Mouse (Mus musculus) gastrocnemius, adult 2 months (tissue): ENCODE data around the gene Atg7. TPM values are rescaled to one million over a fixed set of nuclear protein-coding genes. Genes with fewer than 3 reads are reported as not detected.
A peak's percentile ranks its signal among the peaks of the same experiment; 100 is the strongest.

Experiments used
- DNase-seq: peaks from one replicate; pipeline ENCODE4 v3.0.0; 2022
- H3K27ac ChIP-seq: fragments of 200-600 bp; 2 replicates; pipeline ENCODE4 v1.8.1; 2022; ENCODE audit warnings: mild to moderate bottlenecking
- H3K4me3 ChIP-seq: fragments of 200-600 bp; 2 replicates; pipeline ENCODE4 v1.8.1; 2022; ENCODE audit warnings: mild to moderate bottlenecking, moderate library complexity
- CTCF ChIP-seq: fragments of 200-600 bp; IDR thresholded peaks from 2 replicates; pipeline ENCODE4 v1.8.1; 2022; ENCODE audit warnings: antibody characterized with exemption, mild to moderate bottlenecking, moderate library complexity
- intact Hi-C: fragments of 180-260 bp; cut with DNase I; formaldehyde crosslinking; loops from one replicate; pipeline ENCODE4 v1.15.1; 2025
- total RNA-seq, 2 experiments: library from RNA; stranded (reverse); gene quantifications; 2 replicates each; pipeline ENCODE4 v1.2.3; 2021

The Atg7 gene
- total RNA-seq, 2 experiments from 2014 or later = 9.6 to 11.5 TPM

DNA sequence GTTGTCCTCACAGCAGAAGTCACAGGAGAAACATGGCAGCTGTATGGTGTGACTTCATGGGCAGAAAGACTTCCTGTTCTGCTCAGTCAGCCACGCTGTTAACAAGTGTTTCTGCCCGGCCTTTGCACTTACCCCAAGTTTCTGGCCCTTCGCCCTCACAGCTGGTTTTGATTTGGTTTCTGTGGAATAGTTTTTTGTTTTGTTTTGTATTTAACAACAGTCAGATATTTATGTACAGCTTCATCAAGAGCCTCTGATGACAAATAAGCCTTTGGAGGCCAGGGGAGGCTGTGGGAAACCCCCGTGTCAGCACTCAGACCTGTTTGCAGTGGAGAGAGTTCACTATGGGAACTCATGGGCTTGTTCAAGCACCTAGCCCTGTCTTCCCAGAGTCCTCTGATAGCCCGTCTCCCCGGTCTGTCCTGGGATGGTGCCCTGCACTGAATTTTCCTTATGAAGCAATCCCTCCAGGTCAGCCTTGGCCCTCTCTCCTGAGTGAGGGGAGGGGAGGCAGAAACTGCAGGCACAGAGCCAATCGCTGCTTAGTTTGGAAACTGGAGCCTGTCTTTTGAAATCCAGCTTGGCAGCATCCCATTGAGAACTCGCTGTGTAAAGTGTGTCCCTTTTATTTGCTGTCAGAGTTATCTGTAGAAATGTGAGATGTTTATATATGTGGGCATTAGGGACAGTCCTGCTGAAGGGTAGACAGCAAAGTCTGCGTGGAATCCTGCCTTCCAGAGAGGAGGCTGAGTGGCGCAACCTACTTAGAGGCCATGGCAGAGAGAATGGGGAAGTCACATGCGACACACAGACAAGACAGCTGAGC, 138.7 kb downstream of the Atg7 start:
- H3K27ac ChIP-seq = peak overlapping the region; percentile 85
- no peak for TF ChIP-seq CTCF
- intact Hi-C loops = no loop called here
- peak overlapping the region; percentile 20; the same call in 1 of the 2 replicates for H3K4me3 ChIP-seq
- DNase-seq = peak; percentile 93

DNA sequence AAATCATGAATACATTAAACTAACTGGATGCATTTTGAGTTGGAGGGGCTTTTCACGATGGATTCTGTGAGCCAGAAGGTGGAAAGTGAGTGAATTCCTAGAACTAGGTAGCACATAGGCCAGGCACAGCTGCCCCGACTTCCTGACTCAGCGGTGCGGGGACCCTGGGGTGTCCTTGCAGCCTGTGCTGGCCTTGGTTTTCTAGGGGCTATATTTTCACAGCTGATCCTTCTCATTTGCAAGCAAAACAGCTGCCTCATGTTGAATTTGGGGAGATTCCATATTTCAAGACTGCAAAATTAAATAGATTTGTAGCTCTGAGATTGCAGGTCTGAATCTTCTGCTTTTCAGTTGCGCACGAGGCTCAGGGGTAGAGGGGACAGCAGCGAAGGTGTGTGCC, 139.6 kb downstream of the Atg7 start:
- no peak overlapping the region for H3K4me3 ChIP-seq
- peak overlapping the region; percentile 85 for H3K27ac ChIP-seq
- no peak for TF ChIP-seq CTCF
- no peak for DNase-seq
- intact Hi-C loops = no loop called here

DNA sequence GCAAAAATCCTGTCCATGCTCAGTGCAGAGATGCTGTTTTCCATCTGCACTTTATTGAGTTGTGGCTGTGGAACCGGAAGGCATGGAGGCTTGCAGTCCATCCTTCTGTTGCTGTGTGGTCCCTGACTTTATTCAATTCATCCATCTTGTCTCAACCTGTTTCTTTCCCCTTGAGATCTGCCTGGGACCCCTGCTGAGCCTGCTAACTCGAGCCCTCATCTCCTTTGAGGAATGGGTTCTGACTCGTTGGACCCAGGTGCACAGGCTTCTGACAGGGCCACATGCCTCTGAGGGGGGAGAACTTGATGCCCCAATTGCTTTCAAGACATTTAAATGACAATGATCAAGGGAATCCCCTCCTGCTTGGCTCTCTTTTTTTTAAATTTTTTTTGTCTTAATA, 143.6 kb downstream of the Atg7 start:
- TF ChIP-seq CTCF = no peak
- intact Hi-C loops = no loop called here
- no peak for DNase-seq
- Histone ChIP-seq H3K27ac (no peak overlapping the region), H3K4me3 (no peak overlapping the region)

DNA sequence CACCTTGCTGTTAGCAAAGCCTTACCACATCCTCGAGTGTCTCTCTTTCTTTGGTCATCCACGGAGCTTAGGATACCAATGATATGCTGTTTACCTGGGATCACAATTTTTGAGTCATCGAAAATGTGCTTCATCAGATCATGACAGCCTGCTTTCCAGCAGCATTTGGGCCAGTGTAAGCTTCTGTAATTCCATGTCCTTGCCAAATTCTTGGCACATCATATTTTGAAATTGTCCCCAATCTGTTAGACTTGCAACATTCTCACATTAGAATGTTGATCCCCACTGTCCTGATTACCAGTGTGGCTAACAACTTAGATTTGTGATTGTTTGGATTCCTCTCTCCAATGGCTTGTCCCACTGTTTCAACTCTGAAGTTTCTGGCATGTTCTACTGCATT, 144.7 kb downstream of the Atg7 start:
- intact Hi-C loops = no loop called here
- Histone ChIP-seq H3K27ac (0 out of 2 replicates have a peak overlapping the region, but pooled peaks have one; percentile 3), H3K4me3 (no peak overlapping the region)
- DNase-seq = no peak
- TF ChIP-seq CTCF = no peak

DNA sequence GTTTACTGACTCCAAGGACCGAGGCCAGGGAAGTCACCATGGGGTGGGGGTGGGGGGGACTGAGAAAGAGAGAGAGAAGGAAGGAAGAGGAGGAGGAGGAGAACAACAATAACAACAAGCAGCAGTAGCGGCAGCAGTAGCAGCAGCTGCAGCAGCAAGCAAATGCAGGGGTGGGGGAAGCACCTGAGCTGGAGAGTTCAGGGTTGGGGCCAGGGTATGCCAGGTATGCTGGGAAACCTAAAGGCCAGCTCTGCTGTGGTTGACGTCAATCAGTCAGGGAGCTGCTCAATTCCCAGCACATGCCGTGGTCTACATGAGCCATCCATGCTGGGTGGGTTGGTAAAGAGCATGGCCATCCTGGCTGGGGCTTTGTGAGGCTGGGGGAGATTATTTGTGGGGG, 145.8 kb downstream of the Atg7 start:
- intact Hi-C loops = no loop called here
- no peak for DNase-seq
- no peak overlapping the region for H3K4me3 ChIP-seq
- H3K27ac ChIP-seq = no peak overlapping the region
- TF ChIP-seq CTCF = no peak

DNA sequence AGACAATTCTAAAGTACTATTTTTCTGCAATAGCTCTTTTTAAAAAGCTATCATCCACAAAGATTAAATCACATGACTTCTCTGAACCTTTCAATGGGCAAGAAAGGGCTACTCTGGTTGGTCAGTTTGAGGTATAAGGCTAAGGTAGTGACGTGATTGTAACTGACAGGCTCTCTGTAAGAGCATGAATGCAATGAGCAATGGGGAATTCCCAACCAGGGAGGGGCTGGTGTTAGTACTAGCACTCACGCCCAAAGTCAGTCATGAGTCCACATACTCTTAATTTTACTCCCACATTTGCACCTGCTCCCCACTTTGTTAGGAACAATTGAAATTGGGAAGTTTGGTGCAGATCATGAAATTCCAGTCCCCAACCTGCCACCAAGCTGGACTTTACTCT, 147.2 kb downstream of the Atg7 start:
- TF ChIP-seq CTCF = no peak
- intact Hi-C loops = no loop called here
- DNase-seq = no peak

DNA sequence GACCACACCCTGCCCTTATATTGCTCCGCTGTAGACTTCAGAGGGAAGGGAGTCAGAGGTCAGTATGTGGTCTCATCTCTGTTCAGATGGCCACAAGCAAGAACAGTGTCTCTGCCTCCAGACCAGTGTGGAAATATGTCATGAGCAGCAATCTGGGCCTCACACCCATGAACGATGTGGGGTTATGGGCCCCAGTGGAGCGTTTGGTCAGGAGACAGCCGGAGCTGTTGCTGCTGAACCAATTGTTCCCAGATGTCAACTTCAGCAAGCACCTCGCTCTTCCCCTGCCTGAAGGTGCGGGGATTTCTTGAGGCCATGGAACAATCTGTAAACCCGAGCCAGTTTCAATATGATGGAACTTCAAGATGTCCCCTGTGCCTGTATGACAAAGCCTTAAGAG, 148.0 kb downstream of the Atg7 start:
- no peak for DNase-seq
- H3K4me3 ChIP-seq = no peak overlapping the region
- intact Hi-C loops = no loop called here
- no peak for TF ChIP-seq CTCF
- peak overlapping the region; percentile 81 for H3K27ac ChIP-seq

More for the DNA sequence above, 147.2 kb downstream of the Atg7 start:
- Histone ChIP-seq H3K27ac (no peak overlapping the region), H3K4me3 (no peak overlapping the region)

DNA sequence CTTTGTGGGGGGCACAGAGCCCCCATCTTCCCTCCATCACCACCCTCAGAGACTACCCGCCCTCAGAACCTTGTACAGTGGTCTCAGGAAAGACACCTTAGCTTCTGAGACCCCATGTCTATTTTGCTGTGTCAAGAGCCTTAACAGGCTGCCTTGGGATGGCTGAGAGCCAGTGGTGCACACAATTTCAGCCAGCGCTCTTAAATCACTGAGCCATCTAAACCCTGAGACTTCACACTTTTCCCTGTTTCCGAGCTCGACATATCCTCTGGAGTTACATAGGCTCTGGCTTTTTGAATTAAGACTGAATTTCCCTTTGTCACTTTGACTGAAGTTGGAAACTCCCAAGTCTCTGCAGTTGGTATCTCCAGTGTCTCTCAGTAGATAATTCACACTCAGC, 148.9 kb downstream of the Atg7 start:
- TF ChIP-seq CTCF = no peak
- Histone ChIP-seq H3K4me3 (no peak overlapping the region), H3K27ac (peak overlapping the region; percentile 81)
- intact Hi-C loops = no loop called here
- no peak for DNase-seq

DNA sequence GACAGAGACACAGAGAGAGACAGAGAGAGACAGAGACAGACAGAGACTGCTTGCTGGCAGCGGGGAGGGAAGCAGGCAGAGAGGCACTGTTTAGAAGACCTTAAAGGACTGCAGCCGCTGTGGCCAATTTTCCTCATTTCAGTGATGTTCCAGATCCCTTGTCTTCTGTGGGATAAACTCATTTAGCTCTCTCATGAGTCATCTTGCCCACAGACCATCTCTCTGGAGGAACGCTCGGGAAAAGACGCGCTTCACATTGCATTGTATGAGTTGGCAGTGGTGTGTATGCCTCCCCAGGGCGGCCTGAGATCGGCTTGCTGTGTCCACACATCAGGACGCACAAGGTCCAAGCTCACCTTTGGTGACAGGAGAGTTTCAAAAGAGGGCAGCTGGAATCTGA, 151.8 kb downstream of the Atg7 start:
- Histone ChIP-seq H3K4me3 (no peak overlapping the region), H3K27ac (peak overlapping the region; percentile 40; the same call in 1 of the 2 replicates)
- no peak for TF ChIP-seq CTCF
- no peak for DNase-seq
- intact Hi-C loops = no loop called here

DNA sequence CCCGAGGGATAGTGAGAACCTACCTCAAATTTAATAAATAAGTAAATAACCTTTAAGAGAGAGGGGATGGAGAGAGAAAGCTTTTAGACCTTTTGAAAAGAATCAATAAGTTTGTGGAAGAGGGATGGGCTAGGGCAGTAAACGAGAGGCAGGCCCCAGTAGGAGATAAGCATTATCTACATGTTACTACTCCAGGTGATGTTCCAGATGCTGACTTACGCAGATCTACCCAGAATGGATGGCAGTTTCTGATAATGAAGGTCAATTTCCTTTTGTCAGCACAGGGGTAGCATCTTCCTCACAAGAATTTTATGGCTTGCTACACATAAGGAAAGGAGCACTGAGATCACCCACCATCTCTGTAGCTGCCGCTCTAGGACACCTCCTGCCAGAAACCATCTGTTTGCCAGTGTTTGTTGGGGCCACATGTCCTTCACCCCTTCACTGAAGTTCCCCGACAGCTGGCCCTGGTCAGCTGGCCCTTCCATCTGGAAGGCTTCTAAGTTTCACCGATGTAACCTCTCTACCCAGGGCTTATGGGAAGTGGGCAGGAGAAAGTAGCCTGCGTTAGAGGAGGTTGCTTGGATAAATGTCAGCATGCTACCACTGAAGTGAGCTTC, 152.9 kb downstream of the Atg7 start:
- intact Hi-C loops = no loop called here
- DNase-seq = no peak
- TF ChIP-seq CTCF = no peak
- Histone ChIP-seq H3K4me3 (no peak overlapping the region), H3K27ac (peak overlapping the region; percentile 55; the same call in 1 of the 2 replicates)

DNA sequence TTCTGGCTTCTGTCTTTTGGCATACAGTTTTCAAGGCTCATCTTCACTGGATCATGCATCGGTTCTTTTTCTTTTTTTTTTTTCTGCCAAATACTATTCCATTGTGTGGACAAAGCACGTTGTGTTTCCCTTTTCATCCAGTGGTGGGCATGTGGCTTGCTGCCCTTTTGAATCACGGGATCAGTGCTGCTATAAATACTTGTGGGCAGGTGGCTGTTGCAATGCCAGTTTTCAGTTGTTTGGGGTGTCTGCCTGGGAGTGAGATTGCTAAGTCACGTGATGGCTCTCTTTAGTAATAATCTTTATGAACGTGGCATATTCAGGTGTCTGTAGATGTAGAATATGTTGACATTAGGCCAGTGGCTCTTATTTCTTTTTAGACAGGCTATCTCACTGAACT, 155.0 kb downstream of the Atg7 start:
- intact Hi-C loops = no loop called here
- TF ChIP-seq CTCF = no peak
- Histone ChIP-seq H3K27ac (peak overlapping the region; percentile 63), H3K4me3 (no peak overlapping the region)
- no peak for DNase-seq

DNA sequence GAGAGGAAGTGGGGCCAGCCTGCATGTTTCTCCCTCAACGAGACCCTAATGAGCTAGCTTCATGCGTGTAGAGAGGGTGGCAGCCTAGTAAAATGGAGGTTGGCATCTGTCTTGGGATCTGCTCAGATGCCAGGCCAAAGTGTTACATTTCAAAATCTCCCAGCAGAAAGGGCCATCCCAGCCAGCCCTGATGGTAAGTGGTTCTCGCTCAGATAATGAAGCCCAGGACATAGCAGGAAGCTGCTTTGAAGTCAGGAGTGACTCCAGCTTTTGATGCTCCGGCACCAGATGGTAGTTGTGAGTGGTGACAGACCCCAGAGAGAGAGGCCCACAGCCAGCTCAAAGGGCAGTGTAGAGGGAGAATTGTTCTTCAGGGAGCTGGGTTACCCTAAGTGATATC, 155.8 kb downstream of the Atg7 start:
- intact Hi-C loops = no loop called here
- no peak for TF ChIP-seq CTCF
- Histone ChIP-seq H3K27ac (peak overlapping the region; percentile 63), H3K4me3 (no peak overlapping the region)
- peak; percentile 43 for DNase-seq

DNA sequence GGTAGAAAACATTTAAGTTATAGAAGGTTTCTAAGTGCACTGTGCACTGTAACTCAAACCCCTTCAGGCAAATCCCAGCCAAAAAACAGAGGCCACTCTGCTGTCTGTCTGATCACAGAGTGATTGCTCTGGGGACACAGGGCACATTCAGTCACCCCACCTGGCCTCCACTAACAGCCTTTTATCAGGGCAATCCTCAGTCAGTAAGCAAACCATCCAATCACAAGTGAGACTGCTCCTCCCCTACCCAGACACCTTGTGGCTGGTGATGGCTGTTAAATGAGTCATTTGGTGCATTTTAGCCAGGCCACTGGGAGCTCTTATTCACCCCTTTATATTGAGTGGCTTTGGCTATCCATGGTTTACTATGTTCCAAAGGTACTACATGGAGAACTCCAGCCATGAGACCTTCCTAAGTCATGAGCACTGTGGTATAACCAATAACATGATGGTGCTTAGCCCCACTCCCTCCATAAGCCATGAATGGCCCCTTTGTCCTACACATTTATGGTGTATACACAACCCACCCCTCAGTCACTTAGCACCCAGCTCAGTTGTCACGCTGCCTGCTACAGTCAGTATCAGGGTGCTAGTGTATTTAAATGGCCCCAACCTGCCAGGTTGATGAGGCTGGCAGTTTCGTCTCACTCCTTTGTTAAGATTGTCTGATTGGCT, 157.5 kb downstream of the Atg7 start:
- intact Hi-C loops = no loop called here
- no peak overlapping the region for H3K4me3 ChIP-seq
- TF ChIP-seq CTCF = no peak
- no peak overlapping the region for H3K27ac ChIP-seq
- no peak for DNase-seq
